ENCODE assay signal across 8 mouse cellular contexts in genomic region chrX:100774341-100774811, GRCm38 (mm10). TPM values are rescaled to one million over a fixed set of nuclear protein-coding genes. Genes with fewer than 3 reads are reported as not detected.
A peak's percentile ranks its signal among the peaks of the same experiment; 100 is the strongest.
DNase-seq lines count a peak whose midpoint lies in the region; ATAC-seq and TF ChIP-seq lines count a peak whose summit lies in the region.

No protein-coding gene starts in this region.

- 2% methylated on average over 23 of the region's 23 CpGs for WGBS in kidney, adult 2 months
- 14% methylated on average over 22 of the region's 23 CpGs for WGBS in lung, embryonic 15.5 days
- WGBS in neural tube, embryonic 15.5 days: 7% methylated on average over 23 of the region's 23 CpGs

- peak overlapping the region; percentile 80 for H3K4me3 ChIP-seq in kidney, adult 2 months (ENCODE audit: insufficient read depth, low read depth, low read length)
- H3K4me3 ChIP-seq in lung, embryonic 15.5 days: peak overlapping the region; percentile 46
- H3K4me3 ChIP-seq in neural tube, embryonic 15.5 days (replicated peaks): peak overlapping the region; percentile 28

- H3K4me2 ChIP-seq in lung, embryonic 15.5 days: peak overlapping the region; percentile 59
- peak overlapping the region; percentile 44 for H3K4me2 ChIP-seq in neural tube, embryonic 15.5 days

- no peak overlapping the region for H3K27ac ChIP-seq in kidney, adult 2 months (ENCODE audit: insufficient read depth, low read depth, low read length)
- peak overlapping the region; percentile 57 for H3K27ac ChIP-seq in lung, embryonic 15.5 days
- H3K27ac ChIP-seq in neural tube, embryonic 15.5 days (replicated peaks): no peak overlapping the region

- no peaks in the 10 kb centered on the region for H3K36me3 ChIP-seq in kidney, adult 2 months (ENCODE audit: control insufficient read depth, insufficient read depth, low read length)
- no peaks in the 10 kb centered on the region for H3K36me3 ChIP-seq in lung, embryonic 15.5 days
- H3K36me3 ChIP-seq in neural tube, embryonic 15.5 days: no peaks in the 10 kb centered on the region

- no peak for TF ChIP-seq POLR2A in kidney, adult 2 months (IDR thresholded peaks at IDR 0.05; ENCODE audit: low read depth, low read length)

- peak; percentile 66 for TF ChIP-seq CTCF in kidney, adult 2 months (conservative IDR thresholded peaks at IDR 0.05; ENCODE audit: insufficient read depth, insufficient read length, low read depth, low read length)

- H3K9ac ChIP-seq in lung, embryonic 15.5 days: peak overlapping the region; percentile 58
- H3K9ac ChIP-seq in neural tube, embryonic 15.5 days (replicated peaks): peak overlapping the region; percentile 30

- peak; percentile 45 for ATAC-seq in lung, embryonic 15.5 days (ENCODE audit: borderline replicate concordance, extremely low read depth, low FRiP score, low TSS enrichment)
- ATAC-seq in neural tube, embryonic 15.5 days (ENCODE audit: low FRiP score): no peak

- H3K27me3 ChIP-seq in kidney, adult 2 months (replicated peaks; ENCODE audit: control insufficient read depth, insufficient read depth, low read length): no peaks in the 10 kb centered on the region
- no peaks in the 10 kb centered on the region for H3K27me3 ChIP-seq in lung, embryonic 15.5 days
- H3K27me3 ChIP-seq in neural tube, embryonic 15.5 days (replicated peaks): no peaks in the 10 kb centered on the region

- no peaks in the 10 kb centered on the region; the same call in 1 of the 2 replicates for H3K4me1 ChIP-seq in kidney, adult 2 months (ENCODE audit: control insufficient read depth, insufficient read depth, low read length)
- peaks cover 4% of the 10 kb centered on the region for H3K4me1 ChIP-seq in lung, embryonic 15.5 days
- peaks cover 25% of the 10 kb centered on the region; the same call in 1 of the 2 replicates for H3K4me1 ChIP-seq in neural tube, embryonic 15.5 days

- peak; percentile 51 for DNase-seq in 416B (ENCODE audit: low read depth)
- DNase-seq in R1 (ENCODE audit: low read depth, low spot score): peak; percentile 54
- DNase-seq in embryo, embryonic 9.5 days (ENCODE audit: extremely low spot score): peak; percentile 71
- DNase-seq in heart, adult 8-10 months (ENCODE audit: low spot score): peak; percentile 63
- DNase-seq in kidney, adult 2 months: peak; percentile 71
- peak; percentile 79 for DNase-seq in thymus, postnatal 14 days

- no peaks in the 10 kb centered on the region for H3K9me3 ChIP-seq in lung, embryonic 15.5 days
- H3K9me3 ChIP-seq in neural tube, embryonic 15.5 days (replicated peaks): no peaks in the 10 kb centered on the region

RNA-seq across cellular contexts. Expression of gene Dlg3, which starts 6.9 kb away (rescaled TPM):
- total RNA-seq in heart, adult 8-10 months (2022): 1 to 10 TPM; 2.0 to 4.3 (median 2.8) TPM
- 12.2 and 13.9 TPM in 2 replicates for polyA plus RNA-seq in kidney, adult 2 months (2012; rRNA removed)
- 2.7 and 4.0 TPM in 2 replicates for polyA plus RNA-seq in lung, embryonic 15.5 days (2015; fragmentation: Nextera tagmentation; extraction: Ambion mirVana)
- 5.5 and 5.6 TPM in 2 replicates for polyA plus RNA-seq in neural tube, embryonic 15.5 days (2015; fragmentation: Nextera tagmentation; extraction: Ambion mirVana)

RNA-seq across cellular contexts. Expression of gene Gdpd2, which starts 44.7 kb away (rescaled TPM):
- total RNA-seq in heart, adult 8-10 months (2022): not detected
- polyA plus RNA-seq in kidney, adult 2 months (2012; rRNA removed): 1.1 and 1.3 TPM in 2 replicates
- polyA plus RNA-seq in lung, embryonic 15.5 days (2015; fragmentation: Nextera tagmentation; extraction: Ambion mirVana): 0.29 and 0.44 TPM in 2 replicates
- 27.3 and 31.7 TPM in 2 replicates for polyA plus RNA-seq in neural tube, embryonic 15.5 days (2015; fragmentation: Nextera tagmentation; extraction: Ambion mirVana)

Comparison
In these comparisons a context has a peak if more than half of its experiments do, and no peak if none do; other contexts are left out.
1. H3K4me3 ChIP-seq: peak in every context shown above with its lines; median percentile 80 in kidney, adult 2 months; 46 in lung, embryonic 15.5 days; 28 in neural tube, embryonic 15.5 days.
2. RNA of gene Gdpd2, which starts 44.7 kb away (polyA plus RNA-seq): 27.3 to 31.7 TPM in neural tube, embryonic 15.5 days; 1.1 to 1.3 TPM in kidney, adult 2 months and 0.29 to 0.44 TPM in lung, embryonic 15.5 days; every median in the first group is over 10 times any median in the second.
3. Peak in every context shown above with its lines, with median percentiles within 50 percentile points of each other: DNase-seq.